Mouse (Mus musculus): Measurements from ENCODE around the gene Gm14525. TPM values are rescaled to one million over a fixed set of nuclear protein-coding genes. Genes with fewer than 3 reads are reported as not detected.
"Not testable (repeated sequence)": the region's sequence is repeated elsewhere in the genome, so short reads cannot be mapped to it uniquely, and the experiment has no call there.

Gm14525 gene
- polyA plus RNA-seq (2015; fragmentation: Nextera tagmentation; extraction: Ambion mirVana): not detected in 2 replicates

GRCm38 (mm10) chrX:26702538-26702937, at the start of gene Gm14525:
Gene Gm14525 (minus strand): TSS chrX:26702638.
- not testable (repeated sequence) for H3K4me3 ChIP-seq (replicated peaks); H3K4me2 ChIP-seq (replicated peaks); H3K9ac ChIP-seq; H3K36me3 ChIP-seq; H3K27me3 ChIP-seq; ATAC-seq (ENCODE audit: insufficient number of reproducible peaks, low FRiP score, low TSS enrichment, low read depth); H3K27ac ChIP-seq (replicated peaks); H3K4me1 ChIP-seq; H3K9me3 ChIP-seq (replicated peaks)
- 88% methylated on average over 3 of the region's 5 CpGs for WGBS

Other genes starting within 250 kb of the Gm14525 start
- gene Slx, start 157.1 kb downstream of the Gm14525 start, polyA plus RNA-seq (2015; fragmentation: Nextera tagmentation; extraction: Ambion mirVana): not detected in 2 replicates
- not detected in 2 replicates for gene Gm6121, start 233.1 kb upstream of the Gm14525 start, polyA plus RNA-seq (2015; fragmentation: Nextera tagmentation; extraction: Ambion mirVana)